Mouse (Mus musculus) leukemia stem cell, adult 10-12 weeks (primary cell): ENCODE measurements around the gene Cdh13. TPM values are rescaled to one million over a fixed set of nuclear protein-coding genes. Genes with fewer than 3 reads are reported as not detected.

ENCODE experiments used
- polyA plus RNA-seq: library from polyadenylated mRNA; stranded (reverse); fragments of >175 nt; gene quantifications from 2 replicates; pipeline ENCODE4 v1.2.3, GENCODE M21; 2012; ENCODE audit warnings: low replicate concordance

Gene Cdh13
- not detected in 2 replicates for polyA plus RNA-seq

DNA sequence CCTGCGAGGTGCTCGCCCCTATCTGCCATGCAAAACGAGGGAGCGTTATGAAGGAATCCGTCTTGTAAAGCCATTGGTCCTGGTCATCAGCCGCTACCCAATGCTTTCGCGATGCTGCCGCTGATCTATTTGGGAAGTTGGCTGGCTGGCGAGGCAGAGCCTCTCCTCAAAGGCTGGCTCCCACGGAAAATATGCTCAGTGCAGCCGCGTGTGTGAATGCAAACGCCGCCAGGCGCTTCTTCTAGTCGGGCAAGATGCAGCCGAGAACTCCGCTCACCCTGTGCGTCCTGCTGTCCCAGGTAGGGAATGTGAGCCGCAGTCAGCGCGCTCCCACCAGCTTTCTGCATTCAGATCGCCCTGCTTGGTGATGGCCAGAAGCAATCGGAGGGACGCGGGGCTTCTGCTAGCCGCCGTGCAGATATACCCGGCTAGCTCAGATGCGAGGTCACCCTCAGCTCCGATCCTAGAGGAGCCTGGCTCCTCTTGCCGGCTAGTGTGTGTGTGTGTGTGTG lies at the start of gene Cdh13:
Gene Cdh13, plus strand, starts transcription at position 134 of the 512 bp plus-strand sequence.

DNA sequence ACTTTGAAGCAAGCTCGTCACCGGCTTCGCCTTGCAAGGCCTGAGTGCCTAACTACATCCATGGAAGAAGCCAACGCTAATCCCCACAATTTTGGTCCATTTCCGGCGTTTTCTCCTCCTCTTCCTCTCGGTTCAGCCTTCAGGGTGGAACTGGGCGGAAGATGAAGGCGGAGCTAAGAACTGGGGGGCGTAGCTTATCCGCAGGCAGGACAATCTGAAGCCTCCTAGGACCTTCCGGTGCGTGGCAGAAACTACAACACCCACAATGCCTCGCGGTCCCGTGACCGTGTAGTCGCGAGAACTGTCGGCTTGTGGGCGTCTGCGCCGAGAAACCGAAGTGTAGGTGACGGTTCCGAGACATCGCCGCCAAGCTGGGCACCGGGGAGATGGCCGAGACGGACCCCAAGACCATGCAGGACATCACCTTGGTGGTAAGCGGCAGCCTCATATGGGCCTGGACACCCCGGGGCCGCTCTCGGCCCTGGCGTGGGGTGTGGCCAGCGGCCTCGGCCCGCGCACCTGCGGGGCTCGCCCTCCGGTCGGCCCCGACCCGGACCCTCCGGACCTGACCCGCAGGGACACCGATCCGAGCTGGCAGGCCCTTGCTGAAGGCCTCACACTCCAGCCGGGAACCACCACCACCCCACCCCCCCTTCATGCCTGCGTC lies 1060.8 kb downstream of the Cdh13 start, which contains the start of gene Hsbp1:
Gene Hsbp1, plus strand, starts transcription at position 299 of the 667 bp plus-strand sequence.

